Mouse (Mus musculus) bone marrow, adult 2 months (tissue): ENCODE measurements around the gene Arid4a.

Source experiments
- CTCF ChIP-seq: fragments of 200-500 bp; IDR thresholded peaks from 2 replicates; pipeline ENCODE4 v1.5.1; 2011; ENCODE audit warnings: low read length, control low read depth; ENCODE audit not compliant: control insufficient read depth, insufficient read depth
- POLR2A ChIP-seq: fragments of 200-500 bp; IDR thresholded peaks from 2 replicates; pipeline ENCODE4 v1.6.1; 2011; ENCODE audit warnings: low read depth, mild to moderate bottlenecking, control low read depth, low read length, borderline replicate concordance; ENCODE audit not compliant: control insufficient read depth

GRCm38 (mm10) chr12:70984855-70985550 lies 30.8 kb upstream of the Arid4a start:
- TF ChIP-seq POLR2A (no peak), CTCF (no peak)
